Mouse (Mus musculus): Measurements from ENCODE around the gene Gm45233.

DNA sequence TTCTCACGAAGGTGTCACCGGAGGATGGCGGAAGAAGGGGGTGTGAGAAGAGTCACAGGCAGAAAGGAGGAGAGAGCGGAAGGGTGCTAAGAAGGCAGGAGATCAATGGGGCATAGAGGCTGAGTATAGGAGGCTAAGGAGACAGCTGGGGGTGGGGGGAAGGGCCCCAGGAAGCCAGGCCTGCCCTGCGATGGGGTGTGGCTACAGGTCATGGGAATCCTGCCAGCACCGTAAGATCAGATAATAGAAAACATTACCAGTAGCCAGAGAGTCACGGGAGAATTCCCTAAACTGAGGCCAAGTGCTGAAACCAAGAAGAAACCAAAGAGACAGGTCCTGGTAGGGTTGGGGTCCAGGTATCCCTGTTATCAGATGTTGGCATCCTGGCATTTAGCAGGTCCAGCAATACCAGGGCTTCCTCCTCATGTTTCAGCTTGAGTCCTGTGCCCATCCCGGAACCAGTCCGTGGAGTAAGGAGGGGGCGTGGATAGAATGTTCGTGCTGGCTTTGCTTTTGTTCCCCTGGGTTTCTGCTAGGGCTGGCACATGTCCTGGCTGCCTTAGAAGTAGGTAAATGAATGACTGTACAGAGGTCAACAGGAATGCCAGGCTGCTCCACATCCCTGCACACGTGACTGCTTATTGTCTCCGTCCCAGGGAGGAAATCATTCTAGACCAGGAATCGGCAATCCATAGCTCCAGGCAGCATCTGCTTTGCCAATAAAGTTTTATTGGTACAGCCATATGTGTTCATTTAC is 9.8 kb downstream of the Gm45233 start:
- TF ChIP-seq GATA1 (IDR thresholded peaks at IDR 0.05; ENCODE audit: borderline replicate concordance, low read length) = no peak
- no peak for TF ChIP-seq FLI1 (IDR thresholded peaks at IDR 0.05; ENCODE audit: low read length)

Measured in megakaryocyte, embryonic 14.5 days (primary cell).